Mouse (Mus musculus): Measurements from ENCODE around the gene Dlg1.

GRCm38 (mm10) chr16:31830726-31831125, 167.5 kb downstream of the Dlg1 start:
- TF ChIP-seq CTCF (IDR thresholded peaks at IDR 0.05), result no peak
- no peak for TF ChIP-seq EP300 (IDR thresholded peaks at IDR 0.05)
